Mouse (Mus musculus) adrenal gland, adult 10 weeks (tissue): Measurements from ENCODE around the gene Hpn. TPM values are rescaled to one million over a fixed set of nuclear protein-coding genes. Genes with fewer than 3 reads are reported as not detected.

Source experiments
- polyA plus RNA-seq: library from polyadenylated mRNA; stranded (reverse); fragments of 350-450 nt; fragmentation: Illumina TruSeq; extraction: RNeasy Lipid Tissue Mini Kit (QIAGEN cat#74804); gene quantifications from one replicate; pipeline ENCODE4 v1.2.3, GENCODE M21; 2014; ENCODE audit warnings: low read depth, low replicate concordance

Gene Hpn
- not detected for polyA plus RNA-seq

GRCm38 (mm10) chr7:31115182-31115581 is at the start of gene Hpn:
Gene Hpn, minus strand, starts transcription at chr7:31115290.

GRCm38 (mm10) chr7:31155296-31156033 is 40.4 kb upstream of the Hpn start, which contains the start of gene Gramd1a:
Gene Gramd1a, minus strand, starts transcription at chr7:31155896.

GRCm38 (mm10) chr7:31126851-31127724 is 12.0 kb upstream of the Hpn start, which contains the start of gene Scn1b:
Gene Scn1b, minus strand, starts transcription at chr7:31127003.

GRCm38 (mm10) chr7:31076492-31076891 is 38.6 kb downstream of the Hpn start, which contains the start of gene Fxyd3:
Gene Fxyd3, minus strand, starts transcription at chr7:31076704.

GRCm38 (mm10) chr7:31059108-31059507 is 56.0 kb downstream of the Hpn start, which contains the start of gene Lgi4:
Gene Lgi4, plus strand, starts transcription at chr7:31059342.

GRCm38 (mm10) chr7:31057071-31057470 is 58.0 kb downstream of the Hpn start, which contains the start of gene Fxyd1:
Gene Fxyd1, minus strand, starts transcription at chr7:31057199.

GRCm38 (mm10) chr7:31051321-31052021 is 63.6 kb downstream of the Hpn start, which contains the start of gene Fxyd7:
Gene Fxyd7, minus strand, starts transcription at chr7:31051467.

Other genes with a start within 250 kb of the Hpn start
- not detected for gene Cd22, start 234.9 kb downstream of the Hpn start, polyA plus RNA-seq
- gene Mag, start 200.4 kb downstream of the Hpn start, polyA plus RNA-seq, result not detected
- gene Hamp2, start 190.6 kb downstream of the Hpn start, polyA plus RNA-seq, result not detected
- gene Hamp, start 171.3 kb downstream of the Hpn start, polyA plus RNA-seq, result 67.1 TPM
- gene Usf2, start 158.5 kb downstream of the Hpn start, polyA plus RNA-seq, result 121 TPM
- not detected for gene Lsr, start 141.8 kb downstream of the Hpn start, polyA plus RNA-seq
- gene Fam187b, start 141.5 kb downstream of the Hpn start, polyA plus RNA-seq, result not detected
- gene Fxyd5, start 72.8 kb downstream of the Hpn start, polyA plus RNA-seq, result 5.8 TPM
- not detected for gene Fxyd7, start 63.8 kb downstream of the Hpn start, polyA plus RNA-seq
- gene Fxyd1, start 58.1 kb downstream of the Hpn start, polyA plus RNA-seq, result 4.9 TPM
- 0.23 TPM for gene Lgi4, start 55.9 kb downstream of the Hpn start, polyA plus RNA-seq
- not detected for gene Fxyd3, start 38.6 kb downstream of the Hpn start, polyA plus RNA-seq
- gene Scn1b, start 11.7 kb upstream of the Hpn start, polyA plus RNA-seq, result 0.64 TPM
- gene Gramd1a, start 40.6 kb upstream of the Hpn start, polyA plus RNA-seq, result 6.1 TPM
- gene Scgb2b2, start 175.2 kb upstream of the Hpn start, polyA plus RNA-seq, result not detected
- not detected for gene Scgb1b2, start 176.5 kb upstream of the Hpn start, polyA plus RNA-seq
- not detected for gene Scgb2b3, start 246.8 kb upstream of the Hpn start, polyA plus RNA-seq